Mouse (Mus musculus) cerebral cortex, adult 2 months (tissue): ENCODE data around the gene Adamtsl1.

ENCODE experiments used
- WGBS: fragments of 180-500 bp; shearing (Covaris S2); methylation state at CpG from one replicate; pipeline ENCODE4 v1.1.7; 2018; 5-methylcytosine and 5-hydroxymethylcytosine counted together

Gene Adamtsl1

DNA sequence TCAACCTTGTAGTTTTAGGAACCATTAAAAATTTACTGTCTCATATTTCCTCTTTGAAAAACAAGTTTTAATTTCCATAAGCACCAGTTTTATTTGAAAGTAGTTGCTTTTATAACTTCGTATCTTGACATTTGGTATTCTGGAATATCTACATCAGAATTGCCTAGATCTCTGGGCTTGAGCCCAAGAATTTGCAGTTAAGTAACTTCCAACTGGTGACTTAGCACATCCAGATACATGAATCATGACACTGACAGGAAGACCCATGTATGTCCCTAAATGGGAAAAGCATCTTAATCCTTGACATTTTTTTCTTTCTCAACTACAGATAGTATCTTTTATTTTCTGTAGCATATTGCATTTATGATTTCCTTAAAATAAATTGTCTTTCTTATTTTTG is 713.1 kb downstream of the Adamtsl1 start:
- WGBS = 56% methylated on average over 1 of the region's 1 CpGs

DNA sequence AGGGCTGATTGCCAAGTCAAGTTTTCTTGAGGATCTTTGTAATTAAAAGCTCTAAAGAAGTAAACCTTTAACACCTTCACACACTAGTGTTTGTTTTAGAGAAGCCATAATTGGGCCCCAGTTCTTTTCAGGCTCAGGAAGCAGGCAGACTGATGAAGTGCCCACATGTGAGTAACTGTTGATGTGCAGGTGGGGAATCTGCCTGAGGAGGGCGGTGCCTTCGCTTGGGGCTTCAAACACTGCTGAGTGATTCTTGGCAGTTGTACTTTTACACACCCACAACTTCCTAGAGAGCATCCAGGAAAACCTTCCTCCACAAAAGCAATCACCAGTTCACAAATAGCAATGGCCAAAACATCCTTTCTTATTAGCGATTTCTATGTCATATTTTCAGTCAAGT is 719.2 kb downstream of the Adamtsl1 start:
- WGBS = 36% methylated on average over 3 of the region's 3 CpGs

DNA sequence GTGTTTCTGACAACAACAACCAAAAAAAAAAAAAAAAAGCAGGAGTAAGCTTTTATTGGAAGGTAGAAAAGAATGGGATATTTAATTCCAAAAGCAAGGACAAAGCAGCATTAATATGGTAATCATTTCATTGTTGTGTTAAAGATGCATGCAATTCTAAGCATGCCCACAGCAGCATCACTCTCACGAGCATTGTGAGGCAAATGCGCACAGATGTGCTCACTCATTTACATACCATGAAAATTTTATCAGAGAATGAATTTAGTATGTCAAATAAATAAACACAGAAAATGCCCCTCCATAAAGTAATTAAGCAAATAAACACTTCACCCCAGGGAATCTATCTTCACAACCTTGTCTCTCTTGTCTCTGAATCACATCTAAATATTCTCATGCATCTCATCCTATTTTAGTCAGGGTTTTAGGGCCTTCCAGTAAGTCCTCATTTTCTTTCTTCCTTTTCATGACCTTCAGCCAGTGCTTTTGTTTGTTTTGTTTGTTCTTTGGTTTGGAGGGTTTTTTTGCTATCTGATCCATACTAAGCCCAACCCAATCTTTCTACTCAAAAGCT is 728.0 kb downstream of the Adamtsl1 start:
- WGBS = 74% methylated on average over 2 of the region's 2 CpGs

- 44% methylated on average over 2 of the region's 2 CpGs for WGBS
Measured at GRCm38 (mm10) chr4:86270085-86270484, 756.1 kb downstream of the Adamtsl1 start.

DNA sequence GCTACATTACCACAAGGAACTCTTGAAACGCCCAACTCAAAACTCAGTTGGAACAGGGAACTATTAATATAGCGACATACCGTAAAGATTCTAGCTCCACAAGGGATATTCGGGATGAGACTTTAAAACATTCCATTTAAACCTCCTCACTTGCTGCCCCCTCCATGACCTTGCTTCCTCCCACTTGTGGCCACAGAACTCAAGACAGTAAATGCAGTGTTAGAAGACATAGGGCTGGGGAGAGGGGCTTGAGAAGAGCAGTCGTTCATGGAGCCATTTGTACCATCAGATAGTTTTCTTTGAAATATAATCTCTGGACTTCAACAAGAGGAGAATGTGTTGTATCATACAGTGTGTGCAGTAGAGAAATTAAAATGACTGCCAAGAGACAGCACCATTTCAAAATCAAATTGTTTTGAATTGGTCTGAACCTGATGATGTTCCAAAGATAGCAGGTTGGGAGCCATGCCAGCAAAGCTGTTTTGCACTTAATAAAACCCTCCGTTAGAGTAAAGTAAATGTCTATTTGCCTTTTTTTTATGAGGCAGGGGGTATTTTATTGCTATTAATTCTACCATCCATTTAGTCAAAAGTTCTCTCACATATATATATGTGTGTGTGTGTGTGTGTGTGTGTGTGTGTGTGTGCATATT is 759.9 kb downstream of the Adamtsl1 start:
- 63% methylated on average over 6 of the region's 6 CpGs for WGBS

GRCm38 (mm10) chr4:86274663-86275062 is 760.7 kb downstream of the Adamtsl1 start:
- WGBS = 40% methylated on average over 2 of the region's 2 CpGs

DNA sequence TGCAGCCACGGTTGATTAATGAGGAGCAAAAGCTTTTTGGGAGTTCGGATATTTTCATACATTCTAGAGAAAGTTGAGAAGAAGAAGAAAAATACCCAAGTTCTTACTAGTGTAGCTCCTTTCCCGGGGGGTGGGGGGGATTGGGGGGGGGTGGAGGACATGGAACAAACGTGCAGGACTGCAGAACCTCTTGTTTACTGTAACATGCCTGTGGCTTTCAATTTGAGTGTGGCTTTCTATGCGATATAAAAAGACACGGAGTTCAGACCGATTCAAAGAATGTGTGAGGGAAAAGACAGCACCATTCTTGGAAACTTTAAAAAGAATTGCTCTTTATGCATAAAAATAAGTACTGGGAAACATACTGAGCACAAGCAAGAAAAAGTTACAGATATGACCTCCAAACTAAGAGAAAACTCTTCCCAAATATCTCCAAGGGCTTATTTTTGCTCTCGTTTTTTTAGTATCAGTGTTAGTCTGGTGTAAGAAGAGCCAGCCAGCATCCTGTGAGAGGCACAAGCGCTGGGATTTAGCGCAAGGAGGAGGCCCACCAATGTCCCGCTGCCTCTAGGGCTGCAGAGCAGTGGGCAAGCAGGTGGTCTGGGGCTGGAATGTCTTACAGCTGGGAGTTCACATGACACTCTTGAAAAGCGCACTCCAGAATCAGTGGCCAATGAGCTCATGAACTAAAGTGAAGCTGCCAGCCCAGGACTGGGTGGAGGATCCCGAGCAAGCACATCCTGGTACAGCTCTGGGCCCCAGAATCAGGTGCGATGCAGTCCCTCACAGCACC is 762.2 kb downstream of the Adamtsl1 start:
- WGBS = 40% methylated on average over 14 of the region's 14 CpGs

- 54% methylated on average over 5 of the region's 5 CpGs for WGBS
Measured at GRCm38 (mm10) chr4:86278546-86278945, 764.6 kb downstream of the Adamtsl1 start.

DNA sequence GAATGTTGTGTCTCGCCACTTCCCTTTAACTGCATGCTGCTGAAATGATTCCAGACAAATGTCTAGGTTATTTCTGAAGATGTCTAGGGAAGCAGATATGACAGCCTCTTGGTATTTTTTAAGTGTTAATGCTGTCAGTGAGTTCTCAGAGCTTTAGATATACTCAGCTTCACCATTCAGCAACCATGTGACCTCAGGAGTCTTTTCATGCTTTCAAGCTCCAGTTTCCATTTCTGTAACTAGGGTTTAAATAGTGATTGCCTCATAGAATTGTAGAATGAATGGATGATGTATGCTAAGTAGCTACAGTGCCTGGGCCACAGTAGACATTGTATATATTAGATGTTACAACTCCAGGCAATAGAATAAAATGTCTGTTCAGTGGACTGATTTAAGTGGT is 772.6 kb downstream of the Adamtsl1 start:
- WGBS = 76% methylated on average over 1 of the region's 1 CpGs

DNA sequence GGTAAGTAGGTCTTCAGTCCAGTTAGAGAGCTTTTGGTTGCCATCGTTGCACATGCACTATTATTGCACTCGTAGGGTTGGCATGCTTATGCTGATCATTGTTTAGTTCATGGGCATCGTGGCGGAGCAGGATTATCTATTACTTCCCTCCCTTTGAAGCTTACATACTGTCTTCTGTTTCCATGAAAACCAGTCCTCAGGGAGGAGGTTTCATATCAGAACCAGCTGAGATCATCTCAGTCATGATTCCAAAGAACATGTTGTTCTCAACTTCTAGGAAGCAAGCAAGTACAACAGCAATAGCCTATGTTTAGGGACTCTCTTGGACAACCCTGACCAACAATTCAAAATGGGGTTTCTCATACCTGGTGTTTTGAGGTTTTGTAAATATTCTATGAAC is 774.3 kb downstream of the Adamtsl1 start:
- 87% methylated on average over 4 of the region's 4 CpGs for WGBS

DNA sequence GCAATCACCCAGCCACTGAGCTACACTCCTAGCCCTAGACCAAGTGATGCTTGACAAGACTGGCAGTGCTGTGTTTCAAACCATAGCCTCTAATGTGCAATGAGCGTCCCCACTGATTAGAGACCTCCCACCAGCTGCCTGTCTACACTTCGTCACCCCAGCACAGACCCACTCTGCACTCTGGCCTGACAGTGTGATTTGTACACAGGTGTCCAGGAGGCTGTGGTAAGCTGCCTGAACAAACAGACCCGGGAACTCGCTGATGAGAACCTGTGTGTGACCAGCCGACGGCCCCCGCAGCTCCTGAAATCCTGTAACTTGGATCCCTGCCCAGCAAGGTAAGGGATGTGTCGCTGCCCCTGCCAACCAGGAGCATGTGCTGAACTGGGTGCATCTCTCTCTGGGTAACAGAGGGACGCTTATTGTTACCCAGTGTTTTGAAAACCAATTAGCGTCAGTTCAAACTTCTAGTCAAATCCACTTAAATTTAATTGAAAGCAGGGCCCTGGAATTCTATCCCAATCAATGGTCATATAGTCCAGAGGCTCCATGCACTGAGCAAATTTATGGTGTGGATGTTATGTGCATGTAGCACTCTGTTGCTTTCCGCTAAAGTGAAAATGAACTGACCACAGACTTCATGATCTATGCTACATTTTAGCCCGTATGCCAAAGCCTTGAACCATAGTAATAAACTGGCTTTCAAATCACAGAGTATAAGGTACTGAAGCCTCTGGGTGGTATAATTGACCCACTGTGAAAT is 775.7 kb downstream of the Adamtsl1 start:
- WGBS = 86% methylated on average over 12 of the region's 12 CpGs

GRCm38 (mm10) chr4:86294828-86295251 is 780.9 kb downstream of the Adamtsl1 start:
- WGBS = 29% methylated on average over 2 of the region's 2 CpGs

DNA sequence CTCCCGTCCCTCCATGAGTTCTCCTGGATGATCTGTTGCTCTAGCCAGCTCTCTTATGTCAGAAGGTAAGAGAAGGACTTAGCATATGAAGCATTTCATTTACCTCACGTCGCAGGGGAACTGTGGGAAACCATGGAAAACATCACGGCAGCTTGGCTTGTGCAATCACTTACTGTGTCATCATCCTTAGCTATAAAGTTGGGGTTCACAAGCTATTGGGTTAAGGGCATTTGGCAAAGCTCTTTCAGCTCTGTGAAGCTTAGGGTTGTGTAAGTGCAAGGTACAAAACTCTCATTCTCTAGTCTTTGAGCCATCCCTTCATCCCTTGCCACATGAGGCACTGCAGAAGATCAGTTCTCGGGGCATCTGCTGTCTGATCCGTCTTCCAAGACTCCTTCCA is 787.5 kb downstream of the Adamtsl1 start:
- 92% methylated on average over 6 of the region's 6 CpGs for WGBS

- WGBS = 47% methylated on average over 4 of the region's 4 CpGs
Measured at GRCm38 (mm10) chr4:86302095-86302494, 788.1 kb downstream of the Adamtsl1 start.

GRCm38 (mm10) chr4:86309178-86309577 is 795.2 kb downstream of the Adamtsl1 start:
- 81% methylated on average over 2 of the region's 2 CpGs for WGBS

GRCm38 (mm10) chr4:86310806-86311730 is 797.1 kb downstream of the Adamtsl1 start:
- WGBS = 82% methylated on average over 7 of the region's 7 CpGs

- 80% methylated on average over 2 of the region's 2 CpGs for WGBS
Measured at GRCm38 (mm10) chr4:86312366-86312765, 798.4 kb downstream of the Adamtsl1 start.

GRCm38 (mm10) chr4:86314442-86314841 is 800.5 kb downstream of the Adamtsl1 start:
- 67% methylated on average over 3 of the region's 3 CpGs for WGBS

GRCm38 (mm10) chr4:86315122-86315521 is 801.1 kb downstream of the Adamtsl1 start:
- WGBS = 93% methylated on average over 4 of the region's 4 CpGs

GRCm38 (mm10) chr4:86317916-86318542 is 804.1 kb downstream of the Adamtsl1 start:
- 41% methylated on average over 3 of the region's 3 CpGs for WGBS

GRCm38 (mm10) chr4:86325411-86325810 is 811.4 kb downstream of the Adamtsl1 start:
- 64% methylated on average over 2 of the region's 2 CpGs for WGBS
